Mouse (Mus musculus) bone marrow, adult 2 months (tissue): ENCODE measurements at regions not wholly inside any gene's neighbourhood (a gene's known extent, or its start where the extent isn't known, plus 50 kb on each side); places are given as distances from the start of the nearest gene placed in this dataset.

Source experiments
- CTCF ChIP-seq: fragments of 200-500 bp; IDR thresholded peaks from 2 replicates; pipeline ENCODE4 v1.5.1; 2011; ENCODE audit warnings: low read length, control low read depth; ENCODE audit not compliant: control insufficient read depth, insufficient read depth
- POLR2A ChIP-seq: fragments of 200-500 bp; IDR thresholded peaks from 2 replicates; pipeline ENCODE4 v1.6.1; 2011; ENCODE audit warnings: low read depth, mild to moderate bottlenecking, control low read depth, low read length, borderline replicate concordance; ENCODE audit not compliant: control insufficient read depth

DNA sequence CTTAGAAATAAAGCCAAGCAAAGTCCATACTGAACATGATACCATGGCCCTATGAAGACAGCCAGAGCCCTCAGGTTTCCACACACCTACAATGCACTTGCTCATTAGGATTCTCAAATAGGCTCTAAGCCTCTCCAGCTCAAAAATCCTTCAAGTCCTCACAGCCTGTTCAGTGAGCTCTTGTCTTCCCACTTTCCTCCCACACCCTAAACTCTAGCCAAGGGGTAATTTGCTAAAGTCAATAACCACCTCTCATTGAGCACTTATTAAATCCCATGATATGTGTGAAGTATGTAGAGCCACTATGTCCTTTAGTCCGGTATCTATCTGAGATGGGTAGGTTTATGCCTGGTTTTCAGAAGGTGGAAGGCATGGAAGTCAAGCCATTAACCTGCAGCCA, 148.3 kb downstream of the Ly86 start:
- TF ChIP-seq POLR2A: no peak
- TF ChIP-seq CTCF: no peak
